Mouse (Mus musculus) B cell, adult 62 days (primary cell): ENCODE measurements around the gene Cd320. TPM values are rescaled to one million over a fixed set of nuclear protein-coding genes. Genes with fewer than 3 reads are reported as not detected.

Experiments
- total RNA-seq: library from RNA; stranded (reverse); gene quantifications from 4 replicates; pipeline ENCODE4 v1.2.4, GENCODE M21; 2023

Gene Cd320
- total RNA-seq: 3.6 to 7.8 TPM (median 5.2 TPM) in 4 replicates

GRCm38 (mm10) chr17:33842966-33843795 is at the start of gene Cd320:
Gene Cd320, plus strand, starts transcription at chr17:33843091.

GRCm38 (mm10) chr17:33810334-33811141 is 32.4 kb upstream of the Cd320 start, which contains the start of gene Kank3:
Gene Kank3, plus strand, starts transcription at chr17:33810519.

GRCm38 (mm10) chr17:33824084-33824996 is 18.6 kb upstream of the Cd320 start, which contains the start of the genes Rps28 and Ndufa7:
Gene Rps28, minus strand, starts transcription at chr17:33824562.
Gene Ndufa7, plus strand, starts transcription at chr17:33824572.

GRCm38 (mm10) chr17:33873537-33873936 is 30.6 kb downstream of the Cd320 start, which contains the start of gene Gm7029:
Gene Gm7029, plus strand, starts transcription at chr17:33873837.

GRCm38 (mm10) chr17:33890533-33891059 is 47.7 kb downstream of the Cd320 start, which contains the start of gene Kifc1:
Gene Kifc1, minus strand, starts transcription at chr17:33890661.

Other genes starting within 250 kb of the Cd320 start
- gene Zfp414, start 214.0 kb upstream of the Cd320 start, total RNA-seq: 34.4 to 37.6 TPM (median 36.0 TPM) in 4 replicates
- 0.91 to 3.0 TPM (median 2.3 TPM) in 3 of 4 replicates, not detected in the other for gene Pram1, start 205.0 kb upstream of the Cd320 start, total RNA-seq
- 368 to 402 TPM (median 383 TPM) in 4 replicates for gene Hnrnpm, start 156.2 kb upstream of the Cd320 start, total RNA-seq
- 42.0 to 48.3 TPM (median 44.9 TPM) in 4 replicates for gene March2, start 124.4 kb upstream of the Cd320 start, total RNA-seq
- 193 to 221 TPM (median 217 TPM) in 4 replicates for gene Rab11b, start 82.6 kb upstream of the Cd320 start, total RNA-seq
- gene Angptl4, start 61.3 kb upstream of the Cd320 start, total RNA-seq: 0.42 to 0.43 TPM in 2 of 4 replicates, not detected in the others
- 1.8 to 3.6 TPM (median 2.5 TPM) in 4 replicates for gene Kank3, start 32.6 kb upstream of the Cd320 start, total RNA-seq
- gene Rps28, start 18.5 kb upstream of the Cd320 start, total RNA-seq: 3,326 to 3,462 TPM (median 3,401 TPM) in 4 replicates
- gene Ndufa7, start 18.5 kb upstream of the Cd320 start, total RNA-seq: 142 to 168 TPM (median 145 TPM) in 4 replicates
- not detected in 4 replicates for gene Gm7029, start 30.7 kb downstream of the Cd320 start, total RNA-seq
- 2.4 to 6.4 TPM (median 2.6 TPM) in 4 replicates for gene Kifc1, start 47.6 kb downstream of the Cd320 start, total RNA-seq
- gene Platr17, start 62.0 kb downstream of the Cd320 start, total RNA-seq: 0.75 to 0.94 TPM in 2 of 4 replicates, not detected in the others
- gene Daxx, start 66.3 kb downstream of the Cd320 start, total RNA-seq: 43.7 to 52.6 TPM (median 49.3 TPM) in 4 replicates
- 431 to 449 TPM (median 436 TPM) in 4 replicates for gene Tapbp, start 72.8 kb downstream of the Cd320 start, total RNA-seq
- 37.5 to 42.9 TPM (median 39.2 TPM) in 4 replicates for gene Zbtb22, start 72.8 kb downstream of the Cd320 start, total RNA-seq
- 169 to 183 TPM (median 181 TPM) in 4 replicates for gene Rgl2, start 86.5 kb downstream of the Cd320 start, total RNA-seq
- gene Pfdn6, start 97.3 kb downstream of the Cd320 start, total RNA-seq: 55.2 to 64.5 TPM (median 58.4 TPM) in 4 replicates
- 37.1 to 42.6 TPM (median 40.1 TPM) in 4 replicates for gene Wdr46, start 97.6 kb downstream of the Cd320 start, total RNA-seq
- 3.9 to 6.1 TPM (median 5.8 TPM) in 4 replicates for gene B3galt4, start 108.4 kb downstream of the Cd320 start, total RNA-seq
- gene Vps52, start 112.7 kb downstream of the Cd320 start, total RNA-seq: 86.2 to 102 TPM (median 93.0 TPM) in 4 replicates
- 1,434 to 1,528 TPM (median 1,474 TPM) in 4 replicates for gene Rps18, start 112.9 kb downstream of the Cd320 start, total RNA-seq
- 2,712 to 3,144 TPM (median 2,852 TPM) in 4 replicates for gene H2-K1, start 157.3 kb downstream of the Cd320 start, total RNA-seq
- gene Ring1, start 181.6 kb downstream of the Cd320 start, total RNA-seq: 31.0 to 45.2 TPM (median 32.4 TPM) in 4 replicates
- 122 to 144 TPM (median 136 TPM) in 4 replicates for gene H2-Ke6, start 185.0 kb downstream of the Cd320 start, total RNA-seq
- gene Slc39a7, start 188.6 kb downstream of the Cd320 start, total RNA-seq: 63.8 to 91.4 TPM (median 78.7 TPM) in 4 replicates
- 106 to 119 TPM (median 119 TPM) in 4 replicates for gene Rxrb, start 188.7 kb downstream of the Cd320 start, total RNA-seq
- gene Col11a2, start 196.3 kb downstream of the Cd320 start, total RNA-seq: 4.3 to 8.8 TPM (median 5.6 TPM) in 4 replicates
- 232 to 249 TPM (median 239 TPM) in 4 replicates for gene H2-Oa, start 249.2 kb downstream of the Cd320 start, total RNA-seq